Mouse (Mus musculus): ENCODE results near the gene Golga5. TPM values are rescaled to one million over a fixed set of nuclear protein-coding genes. Genes with fewer than 3 reads are reported as not detected.
"Not testable (repeated sequence)": the region's sequence is repeated elsewhere in the genome, so short reads cannot be mapped to it uniquely, and the experiment has no call there.

Gene Golga5
- polyA plus RNA-seq, 1 experiment from 2014 or later: 31.5 TPM

- not testable (repeated sequence) for H3K4me3 ChIP-seq (ENCODE audit: low read depth, low read length); H3K4me2 ChIP-seq (ENCODE audit: low read length); H3K9me3 ChIP-seq (ENCODE audit: control insufficient read depth, low read length); H3K4me1 ChIP-seq (replicated peaks; ENCODE audit: control insufficient read depth, insufficient read depth, low read length); ATAC-seq (replicated peaks; ENCODE audit: low FRiP score, low TSS enrichment, low read depth); H3K27ac ChIP-seq (ENCODE audit: low read depth); H3K27me3 ChIP-seq (replicated peaks; ENCODE audit: control insufficient read depth, insufficient read depth, low read length); DNase-seq (ENCODE audit: low spot score); H3K9ac ChIP-seq (ENCODE audit: low read length)
- H3K36me3 ChIP-seq (ENCODE audit: control insufficient read depth, insufficient read depth, low read length): peaks cover 60% of the 10 kb centered on the region
- 85% methylated on average over 6 of the region's 6 CpGs for WGBS
Observed at GRCm38 (mm10) chr12:102495754-102496153, 26.8 kb downstream of the Golga5 start.

GRCm38 (mm10) chr12:102497905-102498304 lies 29.0 kb downstream of the Golga5 start:
- no peak overlapping the region for H3K4me3 ChIP-seq (ENCODE audit: low read depth, low read length)

GRCm38 (mm10) chr12:102498726-102499125 lies 29.8 kb downstream of the Golga5 start:
- H3K4me1 ChIP-seq (replicated peaks; ENCODE audit: control insufficient read depth, insufficient read depth, low read length): no peaks in the 10 kb centered on the region; the same call in 1 of the 2 replicates
- H3K9ac ChIP-seq (ENCODE audit: low read length): no peak overlapping the region
- H3K4me2 ChIP-seq (ENCODE audit: low read length): no peak overlapping the region
- no peaks in the 10 kb centered on the region for H3K27me3 ChIP-seq (replicated peaks; ENCODE audit: control insufficient read depth, insufficient read depth, low read length)
- H3K27ac ChIP-seq (ENCODE audit: low read depth): peak overlapping the region; percentile 29
- DNase-seq (ENCODE audit: low spot score) (peak; percentile 64), ATAC-seq (replicated peaks; ENCODE audit: low FRiP score, low TSS enrichment, low read depth) (peak; percentile 69)
- peaks cover 30% of the 10 kb centered on the region for H3K36me3 ChIP-seq (ENCODE audit: control insufficient read depth, insufficient read depth, low read length)
- H3K9me3 ChIP-seq (ENCODE audit: control insufficient read depth, low read length): no peaks in the 10 kb centered on the region
- no peak overlapping the region for H3K4me3 ChIP-seq (ENCODE audit: low read depth, low read length)
- WGBS: 42% methylated on average over 8 of the region's 8 CpGs

More at GRCm38 (mm10) chr12:102497905-102498304, 29.0 kb downstream of the Golga5 start:
- H3K9ac ChIP-seq (ENCODE audit: low read length): no peak overlapping the region
- no peaks in the 10 kb centered on the region for H3K9me3 ChIP-seq (ENCODE audit: control insufficient read depth, low read length)
- DNase-seq (ENCODE audit: low spot score): no peak
- H3K4me2 ChIP-seq (ENCODE audit: low read length): no peak overlapping the region
- peaks cover 38% of the 10 kb centered on the region for H3K36me3 ChIP-seq (ENCODE audit: control insufficient read depth, insufficient read depth, low read length)
- H3K27me3 ChIP-seq (replicated peaks; ENCODE audit: control insufficient read depth, insufficient read depth, low read length): no peaks in the 10 kb centered on the region
- 83% methylated on average over 2 of the region's 2 CpGs for WGBS
- peak overlapping the region; percentile 29 for H3K27ac ChIP-seq (ENCODE audit: low read depth)
- ATAC-seq (replicated peaks; ENCODE audit: low FRiP score, low TSS enrichment, low read depth): no peak
- H3K4me1 ChIP-seq (replicated peaks; ENCODE audit: control insufficient read depth, insufficient read depth, low read length): no peaks in the 10 kb centered on the region; the same call in 1 of the 2 replicates

- DNase-seq (ENCODE audit: low spot score): no peak
- H3K27me3 ChIP-seq (replicated peaks; ENCODE audit: control insufficient read depth, insufficient read depth, low read length): no peaks in the 10 kb centered on the region
- 89% methylated on average over 5 of the region's 5 CpGs for WGBS
- ATAC-seq (replicated peaks; ENCODE audit: low FRiP score, low TSS enrichment, low read depth): no peak
- no peak overlapping the region for H3K4me2 ChIP-seq (ENCODE audit: low read length)
- peak overlapping the region; percentile 29 for H3K27ac ChIP-seq (ENCODE audit: low read depth)
- no peak overlapping the region for H3K4me3 ChIP-seq (ENCODE audit: low read depth, low read length)
- no peak overlapping the region for H3K9ac ChIP-seq (ENCODE audit: low read length)
- no peaks in the 10 kb centered on the region; the same call in 1 of the 2 replicates for H3K4me1 ChIP-seq (replicated peaks; ENCODE audit: control insufficient read depth, insufficient read depth, low read length)
- no peaks in the 10 kb centered on the region for H3K9me3 ChIP-seq (ENCODE audit: control insufficient read depth, low read length)
- peaks cover 25% of the 10 kb centered on the region for H3K36me3 ChIP-seq (ENCODE audit: control insufficient read depth, insufficient read depth, low read length)
Observed at GRCm38 (mm10) chr12:102499210-102499609, 30.3 kb downstream of the Golga5 start.

- Histone ChIP-seq H3K27ac (ENCODE audit: low read depth) (0 out of 2 replicates have a peak overlapping the region, but pooled peaks have one; percentile 29), H3K36me3 (ENCODE audit: control insufficient read depth, insufficient read depth, low read length) (peaks cover 24% of the 10 kb centered on the region), H3K4me1 (replicated peaks; ENCODE audit: control insufficient read depth, insufficient read depth, low read length) (no peaks in the 10 kb centered on the region; the same call in 1 of the 2 replicates), H3K9me3 (ENCODE audit: control insufficient read depth, low read length) (no peaks in the 10 kb centered on the region), H3K4me2 (ENCODE audit: low read length) (no peak overlapping the region), H3K27me3 (replicated peaks; ENCODE audit: control insufficient read depth, insufficient read depth, low read length) (no peaks in the 10 kb centered on the region), H3K4me3 (ENCODE audit: low read depth, low read length) (no peak overlapping the region), H3K9ac (ENCODE audit: low read length) (no peak overlapping the region)
- 68% methylated on average over 4 of the region's 4 CpGs for WGBS
- ATAC-seq (replicated peaks; ENCODE audit: low FRiP score, low TSS enrichment, low read depth) (no peak), DNase-seq (ENCODE audit: low spot score) (no peak)
Observed at GRCm38 (mm10) chr12:102499723-102500122, 30.8 kb downstream of the Golga5 start.

- Histone ChIP-seq H3K27ac (ENCODE audit: low read depth) (no peak overlapping the region), H3K4me2 (ENCODE audit: low read length) (no peak overlapping the region), H3K9me3 (ENCODE audit: control insufficient read depth, low read length) (no peaks in the 10 kb centered on the region), H3K9ac (ENCODE audit: low read length) (no peak overlapping the region), H3K36me3 (ENCODE audit: control insufficient read depth, insufficient read depth, low read length) (peaks cover 15% of the 10 kb centered on the region), H3K4me1 (replicated peaks; ENCODE audit: control insufficient read depth, insufficient read depth, low read length) (no peaks in the 10 kb centered on the region; the same call in 1 of the 2 replicates), H3K27me3 (replicated peaks; ENCODE audit: control insufficient read depth, insufficient read depth, low read length) (no peaks in the 10 kb centered on the region), H3K4me3 (ENCODE audit: low read depth, low read length) (no peak overlapping the region)
- WGBS: 96% methylated on average over 2 of the region's 2 CpGs
- DNase-seq (ENCODE audit: low spot score) (no peak), ATAC-seq (replicated peaks; ENCODE audit: low FRiP score, low TSS enrichment, low read depth) (no peak)
Observed at GRCm38 (mm10) chr12:102501038-102501437, 32.1 kb downstream of the Golga5 start.

- WGBS: 84% methylated on average over 8 of the region's 8 CpGs
- ATAC-seq (replicated peaks; ENCODE audit: low FRiP score, low TSS enrichment, low read depth) (no peak), DNase-seq (ENCODE audit: low spot score) (no peak)
- Histone ChIP-seq H3K4me2 (ENCODE audit: low read length) (no peak overlapping the region), H3K27me3 (replicated peaks; ENCODE audit: control insufficient read depth, insufficient read depth, low read length) (no peaks in the 10 kb centered on the region), H3K4me3 (ENCODE audit: low read depth, low read length) (no peak overlapping the region), H3K36me3 (ENCODE audit: control insufficient read depth, insufficient read depth, low read length) (peaks cover 5% of the 10 kb centered on the region), H3K27ac (ENCODE audit: low read depth) (no peak overlapping the region), H3K9ac (ENCODE audit: low read length) (no peak overlapping the region), H3K4me1 (replicated peaks; ENCODE audit: control insufficient read depth, insufficient read depth, low read length) (no peaks in the 10 kb centered on the region; the same call in 1 of the 2 replicates), H3K9me3 (ENCODE audit: control insufficient read depth, low read length) (no peaks in the 10 kb centered on the region)
Observed at GRCm38 (mm10) chr12:102501848-102502595, 33.1 kb downstream of the Golga5 start.

- H3K9me3 ChIP-seq (ENCODE audit: control insufficient read depth, low read length): no peaks in the 10 kb centered on the region
- 71% methylated on average over 9 of the region's 9 CpGs for WGBS
- H3K36me3 ChIP-seq (ENCODE audit: control insufficient read depth, insufficient read depth, low read length): no peaks in the 10 kb centered on the region
- DNase-seq (ENCODE audit: low spot score) (no peak), ATAC-seq (replicated peaks; ENCODE audit: low FRiP score, low TSS enrichment, low read depth) (no peak)
- no peak overlapping the region for H3K4me3 ChIP-seq (ENCODE audit: low read depth, low read length)
- no peak overlapping the region for H3K4me2 ChIP-seq (ENCODE audit: low read length)
- no peaks in the 10 kb centered on the region for H3K4me1 ChIP-seq (replicated peaks; ENCODE audit: control insufficient read depth, insufficient read depth, low read length)
- no peak overlapping the region for H3K9ac ChIP-seq (ENCODE audit: low read length)
- H3K27me3 ChIP-seq (replicated peaks; ENCODE audit: control insufficient read depth, insufficient read depth, low read length): no peaks in the 10 kb centered on the region
- H3K27ac ChIP-seq (ENCODE audit: low read depth): no peak overlapping the region
Observed at GRCm38 (mm10) chr12:102505131-102505713, 36.3 kb downstream of the Golga5 start.
